ENCODE assay signal across 9 mouse cellular contexts in genomic region chr7:4924483-4924882, GRCm38 (mm10). TPM values are rescaled to one million over a fixed set of nuclear protein-coding genes. Genes with fewer than 3 reads are reported as not detected.
DNase-seq lines count a peak whose midpoint lies in the region; ATAC-seq and TF ChIP-seq lines count a peak whose summit lies in the region.
"Had no signal": no experiment of that assay in that cellular context is flagged by ENCODE, and none has a peak within 500 bp of the region (broad histone marks: within the 10 kb centered on the region; RNA-seq: fewer than 3 reads in every experiment).

No protein-coding gene starts in this region.

- H3K4me1 ChIP-seq in cerebellum, adult 2 months (ENCODE audit: control insufficient read depth, insufficient read depth, low read length), result no peaks in the 10 kb centered on the region; the same call in 1 of the 2 replicates
- peaks cover 60% of the 10 kb centered on the region for H3K4me1 ChIP-seq in heart, embryonic 15.5 days (replicated peaks)
- H3K4me1 ChIP-seq in midbrain, embryonic 13.5 days (replicated peaks), result peaks cover 68% of the 10 kb centered on the region

- no peak for TF ChIP-seq CTCF in cerebellum, adult 2 months (IDR thresholded peaks at IDR 0.05; ENCODE audit: borderline replicate concordance, insufficient read depth, low read depth, low read length)

- no peaks in the 10 kb centered on the region for H3K9me3 ChIP-seq in heart, embryonic 15.5 days (replicated peaks)
- H3K9me3 ChIP-seq in midbrain, embryonic 13.5 days, result no peaks in the 10 kb centered on the region

- H3K4me3 ChIP-seq in cerebellum, adult 2 months (replicated peaks; ENCODE audit: insufficient read depth, low read depth, low read length), result no peak overlapping the region
- peak overlapping the region; percentile 42; the same call in 1 of the 2 replicates for H3K4me3 ChIP-seq in heart, embryonic 15.5 days
- peak overlapping the region; percentile 42 for H3K4me3 ChIP-seq in midbrain, embryonic 13.5 days (replicated peaks)

- peaks cover 16% of the 10 kb centered on the region for H3K36me3 ChIP-seq in heart, embryonic 15.5 days
- peaks cover 19% of the 10 kb centered on the region for H3K36me3 ChIP-seq in midbrain, embryonic 13.5 days

- no peak for ATAC-seq in heart, embryonic 15.5 days (replicated peaks; ENCODE audit: insufficient number of reproducible peaks, insufficient read depth, low FRiP score, low read depth)
- ATAC-seq in midbrain, embryonic 13.5 days, result no peak

- TF ChIP-seq POLR2A in cerebellum, adult 2 months (IDR thresholded peaks at IDR 0.05; ENCODE audit: borderline replicate concordance, insufficient read depth, low read length), result no peak

- H3K27me3 ChIP-seq in cerebellum, adult 2 months (ENCODE audit: control insufficient read depth, insufficient read depth, low read length), result no peaks in the 10 kb centered on the region
- H3K27me3 ChIP-seq in heart, embryonic 15.5 days, result no peaks in the 10 kb centered on the region
- no peaks in the 10 kb centered on the region for H3K27me3 ChIP-seq in midbrain, embryonic 13.5 days

- WGBS in cerebellum, adult 2 months, result 9% methylated on average over 4 of the region's 4 CpGs
- under 1% methylated on average over 4 of the region's 4 CpGs for WGBS in heart, embryonic 15.5 days
- 5% methylated on average over 4 of the region's 4 CpGs for WGBS in midbrain, embryonic 13.5 days

- no peak overlapping the region for H3K9ac ChIP-seq in heart, embryonic 15.5 days
- peak overlapping the region; percentile 70 for H3K9ac ChIP-seq in midbrain, embryonic 13.5 days (replicated peaks)

- peak overlapping the region; percentile 89; the same call in 1 of the 2 replicates for H3K27ac ChIP-seq in cerebellum, adult 2 months (ENCODE audit: insufficient read depth, low read length)
- H3K27ac ChIP-seq in heart, embryonic 15.5 days, result peak overlapping the region; percentile 75
- H3K27ac ChIP-seq in midbrain, embryonic 13.5 days, result peak overlapping the region; percentile 100

- no peak for DNase-seq in cerebellum, adult 2 months
- DNase-seq in cerebellum, adult 11-12 months, result no peak
- peak; percentile 60 for DNase-seq in NIH3T3 (ENCODE audit: low read depth)
- DNase-seq in adrenal gland, adult 18-20 months (ENCODE audit: low spot score in 2 of 2), result no peak
- no peak for DNase-seq in c-Kit-positive CD71-positive TER-119-positive erythroid progenitor cells, embryonic 14.5 days (ENCODE audit: low spot score)
- no peak for DNase-seq in right cerebral cortex, postnatal 14 days

- peak overlapping the region; percentile 85 for H3K4me2 ChIP-seq in heart, embryonic 15.5 days
- H3K4me2 ChIP-seq in midbrain, embryonic 13.5 days (replicated peaks), result peak overlapping the region; percentile 76

RNA-seq across cellular contexts. Expression of gene Ssc5d, which starts 1.1 kb away (rescaled TPM):
- 1.9 TPM in 2 replicates for polyA plus RNA-seq in cerebellum, adult 2 months (2012; rRNA removed)
- 2.6 and 3.3 TPM in 2 replicates for polyA plus RNA-seq in heart, embryonic 15.5 days (2015; fragmentation: Nextera tagmentation; extraction: Ambion mirVana)
- 0.88 and 0.98 TPM in 2 replicates for polyA plus RNA-seq in midbrain, embryonic 13.5 days (2015; fragmentation: Nextera tagmentation; extraction: Ambion mirVana)
- 1 to 10 TPM; 2.2 to 2.5 TPM for total RNA-seq in adrenal gland, adult 18-20 months (2021)

RNA-seq across cellular contexts. Expression of gene Nat14, which starts 2.7 kb away (rescaled TPM):
- polyA plus RNA-seq in cerebellum, adult 2 months (2012; rRNA removed), result 33.5 and 37.5 TPM in 2 replicates
- 4.2 and 5.3 TPM in 2 replicates for polyA plus RNA-seq in heart, embryonic 15.5 days (2015; fragmentation: Nextera tagmentation; extraction: Ambion mirVana)
- polyA plus RNA-seq in midbrain, embryonic 13.5 days (2015; fragmentation: Nextera tagmentation; extraction: Ambion mirVana), result 29.5 and 31.1 TPM in 2 replicates
- 10 to 100 TPM in 1 of 2 experiments, 1 to 10 TPM in 1; 9.8 to 11.6 TPM for total RNA-seq in adrenal gland, adult 18-20 months (2021)

RNA-seq across cellular contexts. Expression of gene Zfp628, which starts 9.5 kb away (rescaled TPM):
- 9.8 and 10.4 TPM in 2 replicates for polyA plus RNA-seq in cerebellum, adult 2 months (2012; rRNA removed)
- 2.1 and 3.0 TPM in 2 replicates for polyA plus RNA-seq in heart, embryonic 15.5 days (2015; fragmentation: Nextera tagmentation; extraction: Ambion mirVana)
- 4.3 and 4.4 TPM in 2 replicates for polyA plus RNA-seq in midbrain, embryonic 13.5 days (2015; fragmentation: Nextera tagmentation; extraction: Ambion mirVana)
- total RNA-seq in adrenal gland, adult 18-20 months (2021), result 10 to 100 TPM; 13.9 to 17.2 TPM

RNA-seq across cellular contexts. Expression of gene Gm36210, which starts 18.2 kb away (rescaled TPM):
- 0.59 and 0.61 TPM in 2 replicates for polyA plus RNA-seq in cerebellum, adult 2 months (2012; rRNA removed)
- not detected in 2 replicates for polyA plus RNA-seq in heart, embryonic 15.5 days (2015; fragmentation: Nextera tagmentation; extraction: Ambion mirVana)
- 0.31 and 0.32 TPM in 2 replicates for polyA plus RNA-seq in midbrain, embryonic 13.5 days (2015; fragmentation: Nextera tagmentation; extraction: Ambion mirVana)
- not detected for total RNA-seq in adrenal gland, adult 18-20 months (2021)
- total RNA-seq: liver, adult 2 months had no signal

RNA-seq across cellular contexts. Expression of gene Sbk2, which starts 39.7 kb away (rescaled TPM):
- 0.15 and 0.38 TPM in 2 replicates for polyA plus RNA-seq in cerebellum, adult 2 months (2012; rRNA removed)
- 4.8 and 5.3 TPM in 2 replicates for polyA plus RNA-seq in heart, embryonic 15.5 days (2015; fragmentation: Nextera tagmentation; extraction: Ambion mirVana)
- 0.12 and 0.13 TPM in 2 replicates for polyA plus RNA-seq in midbrain, embryonic 13.5 days (2015; fragmentation: Nextera tagmentation; extraction: Ambion mirVana)
- total RNA-seq in adrenal gland, adult 18-20 months (2021), result 1 to 10 TPM in 1 of 2 experiments, under 1 TPM in 1; 0.96 to 2.5 TPM
- total RNA-seq: liver, adult 2 months had no signal
- polyA plus RNA-seq: liver, adult 2 months had no signal
